Mouse (Mus musculus) naive thymus-derived CD4-positive, alpha-beta T cell, adult 2 months (primary cell): Measurements from ENCODE around the gene Gm10073.
"Not testable (repeated sequence)": the region's sequence is repeated elsewhere in the genome, so short reads cannot be mapped to it uniquely, and the experiment has no call there.

Experiments used
- DNase-seq: peaks from one replicate; pipeline ENCODE4 v3.0.0-alpha.2; 2011; ENCODE audit warnings: low read depth

The Gm10073 gene

GRCm38 (mm10) chr8:106597067-106597466 lies 23.8 kb upstream of the Gm10073 start:
- no peak for DNase-seq

- DNase-seq: not testable (repeated sequence)
Measured at GRCm38 (mm10) chr8:106595623-106596022, 22.4 kb upstream of the Gm10073 start.

- DNase-seq: no peak
Measured at GRCm38 (mm10) chr8:106592458-106592857, 19.2 kb upstream of the Gm10073 start.

- DNase-seq: no peak
Measured at GRCm38 (mm10) chr8:106588443-106589431, 15.5 kb upstream of the Gm10073 start.

- DNase-seq: no peak
Measured at GRCm38 (mm10) chr8:106586896-106587295, 13.6 kb upstream of the Gm10073 start.

GRCm38 (mm10) chr8:106585671-106586037 lies 12.4 kb upstream of the Gm10073 start:
- no peak for DNase-seq

GRCm38 (mm10) chr8:106584942-106585670 lies 11.8 kb upstream of the Gm10073 start:
- no peak for DNase-seq

GRCm38 (mm10) chr8:106581344-106582088 lies 8.3 kb upstream of the Gm10073 start:
- DNase-seq: no peak

GRCm38 (mm10) chr8:106579510-106579909 lies 6.2 kb upstream of the Gm10073 start:
- DNase-seq: no peak

- no peak for DNase-seq
Measured at GRCm38 (mm10) chr8:106576849-106577555, 3.7 kb upstream of the Gm10073 start.

GRCm38 (mm10) chr8:106574283-106574682 lies 1.0 kb upstream of the Gm10073 start:
- DNase-seq: no peak

- not testable (repeated sequence) for DNase-seq
Measured at GRCm38 (mm10) chr8:106572175-106572574, 1.1 kb downstream of the Gm10073 start.

- DNase-seq: no peak
Measured at GRCm38 (mm10) chr8:106571551-106572172, 1.6 kb downstream of the Gm10073 start.

GRCm38 (mm10) chr8:106570386-106570785 lies 2.9 kb downstream of the Gm10073 start:
- DNase-seq: no peak

- no peak for DNase-seq
Measured at GRCm38 (mm10) chr8:106569006-106569405, 4.3 kb downstream of the Gm10073 start.

- peak; percentile 44 for DNase-seq
Measured at GRCm38 (mm10) chr8:106563691-106564182, 9.5 kb downstream of the Gm10073 start.

- DNase-seq: peak; percentile 86
Measured at GRCm38 (mm10) chr8:106561097-106561865, 12.0 kb downstream of the Gm10073 start.

GRCm38 (mm10) chr8:106559844-106560243 lies 13.4 kb downstream of the Gm10073 start:
- DNase-seq: no peak

- no peak for DNase-seq
Measured at GRCm38 (mm10) chr8:106556068-106556645, 17.1 kb downstream of the Gm10073 start.

GRCm38 (mm10) chr8:106554011-106554410 lies 19.2 kb downstream of the Gm10073 start:
- no peak for DNase-seq
